Mouse (Mus musculus): ENCODE results near the gene Ccdc93.

The Ccdc93 gene

DNA sequence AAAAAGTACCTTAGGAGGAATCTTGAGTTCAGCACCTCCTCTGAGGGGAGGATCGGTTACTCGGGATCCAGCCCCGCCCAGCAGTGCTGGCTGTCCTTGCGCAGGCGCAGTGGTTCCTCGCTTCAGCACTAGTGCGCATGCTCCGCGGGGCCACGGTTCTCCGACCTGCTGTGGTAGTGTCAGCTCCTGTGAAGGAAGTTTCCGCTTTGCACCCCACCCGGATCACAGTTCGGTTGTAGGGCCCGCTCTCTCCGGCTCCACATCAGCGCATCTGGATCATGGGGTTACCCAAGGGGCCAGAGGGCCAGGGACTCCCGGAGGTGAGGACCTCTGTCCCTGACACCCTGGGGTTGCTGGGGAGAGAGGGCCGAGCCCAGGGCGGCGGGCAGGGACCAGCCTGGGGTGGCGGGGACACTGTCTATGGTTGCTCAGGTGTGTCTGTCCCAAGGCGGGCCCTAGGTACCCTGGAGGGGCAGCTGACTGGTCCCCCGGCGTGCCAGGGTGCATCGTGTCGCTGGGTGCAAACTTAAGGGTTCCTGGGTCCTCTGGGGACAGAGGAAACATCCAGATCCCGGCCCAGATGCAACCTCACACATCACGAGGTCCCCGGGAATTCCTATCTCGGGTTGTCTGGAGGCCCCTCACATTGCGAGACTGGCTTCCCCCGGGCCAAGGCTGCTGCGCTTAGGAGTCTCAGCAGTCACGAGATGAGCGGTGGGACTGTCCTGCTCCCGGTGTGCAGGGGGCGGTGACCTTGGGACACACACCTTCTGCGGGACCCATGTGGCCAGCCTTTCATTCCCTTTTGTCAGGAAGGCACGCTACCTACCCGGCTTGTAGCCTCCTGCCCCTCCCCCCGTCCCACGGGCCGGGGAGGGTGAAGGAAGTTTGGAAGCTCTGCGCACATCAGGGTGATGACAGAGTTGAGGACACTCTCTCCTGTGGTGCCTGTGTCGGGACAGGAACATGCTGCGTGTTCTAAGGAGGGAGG is at the start of gene Ccdc93:
Gene Ccdc93 (plus strand): TSS at position 112 of the 991 bp plus-strand sequence.
- peak; percentile 99 for DNase-seq (ENCODE audit: low spot score)

- no peak for DNase-seq (ENCODE audit: low spot score)
Observed at GRCm38 (mm10) chr1:121381562-121381961, 49.3 kb upstream of the Ccdc93 start.

DNA sequence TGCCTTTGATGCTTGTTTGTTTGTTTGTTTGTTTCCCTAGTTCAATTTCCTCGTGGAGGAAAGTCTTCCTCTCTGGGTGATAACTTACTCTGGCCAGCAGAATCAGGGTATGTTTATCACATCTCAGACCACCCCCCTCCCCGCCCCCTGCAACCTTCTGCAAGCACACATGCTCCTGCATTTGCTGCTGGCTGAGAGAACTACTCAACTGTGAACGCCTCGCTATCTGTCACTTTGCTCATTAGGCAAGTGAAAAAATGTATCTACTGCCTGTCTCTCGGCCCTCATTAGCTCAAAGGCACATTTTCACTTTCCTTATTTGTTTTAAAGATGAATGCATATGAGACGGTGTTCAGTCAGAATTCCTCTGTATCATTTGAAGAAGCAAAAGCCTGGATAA is 42.5 kb upstream of the Ccdc93 start:
- DNase-seq (ENCODE audit: low spot score): peak; percentile 57

GRCm38 (mm10) chr1:121388732-121389131 is 42.1 kb upstream of the Ccdc93 start:
- DNase-seq (ENCODE audit: low spot score): no peak

- DNase-seq (ENCODE audit: low spot score): peak; percentile 28
Observed at GRCm38 (mm10) chr1:121389574-121389973, 41.3 kb upstream of the Ccdc93 start.

GRCm38 (mm10) chr1:121390003-121390402 is 40.8 kb upstream of the Ccdc93 start:
- DNase-seq (ENCODE audit: low spot score): no peak

DNA sequence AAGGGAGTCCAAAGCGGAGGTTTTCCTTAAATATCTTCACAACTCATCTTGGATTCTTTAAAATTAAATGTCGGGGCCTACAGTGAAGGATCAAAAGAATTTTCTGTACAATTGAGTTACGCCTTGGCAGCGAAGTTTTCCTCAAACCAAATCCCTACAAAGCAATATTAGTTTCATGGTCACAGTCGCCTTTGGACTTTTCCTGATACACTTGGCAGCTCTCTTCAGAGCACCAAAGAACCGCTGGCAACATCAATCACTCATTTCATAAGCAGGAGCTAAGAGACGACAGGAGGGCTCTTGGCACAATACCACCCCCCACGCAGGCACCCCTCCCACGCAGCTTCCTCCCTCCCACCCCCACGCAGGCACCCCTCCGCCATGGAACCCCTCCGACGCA is 40.4 kb upstream of the Ccdc93 start:
- DNase-seq (ENCODE audit: low spot score): no peak

GRCm38 (mm10) chr1:121390855-121391254 is 40.0 kb upstream of the Ccdc93 start:
- peak; percentile 53 for DNase-seq (ENCODE audit: low spot score)

DNA sequence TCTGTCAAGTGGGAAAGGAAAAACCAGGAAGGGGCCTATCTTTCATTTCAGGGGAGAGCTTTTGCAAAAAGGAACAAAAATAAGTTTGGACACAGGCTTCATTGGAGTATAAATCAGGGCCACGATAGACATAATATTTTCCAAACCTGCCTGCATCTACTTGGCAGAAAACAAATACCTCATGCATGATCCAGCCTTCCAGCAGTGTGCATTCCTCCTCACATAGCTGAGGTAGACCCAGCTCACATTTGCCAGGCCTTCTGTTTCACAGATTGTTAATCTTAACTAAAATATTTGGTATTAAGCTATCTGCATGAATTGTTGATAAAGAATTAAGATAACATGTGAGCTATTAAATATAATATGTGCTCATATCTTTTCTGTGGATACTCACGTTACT is 37.7 kb upstream of the Ccdc93 start:
- DNase-seq (ENCODE audit: low spot score): no peak

- DNase-seq (ENCODE audit: low spot score): no peak
Observed at GRCm38 (mm10) chr1:121394764-121395163, 36.1 kb upstream of the Ccdc93 start.

DNA sequence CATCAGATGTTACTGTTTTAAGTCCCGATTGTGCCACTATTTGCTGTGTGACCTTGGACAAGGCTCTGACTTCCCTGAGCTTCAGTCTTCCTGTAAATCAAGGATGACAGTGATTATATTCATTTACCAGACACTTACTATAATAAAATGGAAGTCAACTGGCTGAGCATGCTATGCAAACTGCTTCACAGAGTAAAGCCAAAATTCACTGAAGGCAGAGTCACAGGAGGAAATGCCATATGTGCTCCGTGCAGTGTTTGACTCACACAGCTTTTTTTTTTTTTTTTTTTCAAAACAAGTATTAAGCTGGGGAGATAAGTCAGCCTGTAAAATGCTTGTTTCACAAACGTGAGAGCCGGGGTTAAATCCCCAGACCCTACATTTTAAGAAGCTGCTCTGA is 34.3 kb upstream of the Ccdc93 start:
- no peak for DNase-seq (ENCODE audit: low spot score)

GRCm38 (mm10) chr1:121398231-121398630 is 32.6 kb upstream of the Ccdc93 start:
- DNase-seq (ENCODE audit: low spot score): no peak

GRCm38 (mm10) chr1:121398986-121399881 is 31.6 kb upstream of the Ccdc93 start:
- DNase-seq (ENCODE audit: low spot score): no peak

- DNase-seq (ENCODE audit: low spot score): peak; percentile 73
Observed at GRCm38 (mm10) chr1:121400243-121400642, 30.6 kb upstream of the Ccdc93 start.

- peak; percentile 38 for DNase-seq (ENCODE audit: low spot score)
Observed at GRCm38 (mm10) chr1:121419084-121419483, 11.8 kb upstream of the Ccdc93 start.

- no peak for DNase-seq (ENCODE audit: low spot score)
Observed at GRCm38 (mm10) chr1:121419569-121420265, 11.1 kb upstream of the Ccdc93 start.

GRCm38 (mm10) chr1:121430183-121430937 is 489 bp upstream of the Ccdc93 start:
- DNase-seq (ENCODE audit: low spot score): no peak

DNA sequence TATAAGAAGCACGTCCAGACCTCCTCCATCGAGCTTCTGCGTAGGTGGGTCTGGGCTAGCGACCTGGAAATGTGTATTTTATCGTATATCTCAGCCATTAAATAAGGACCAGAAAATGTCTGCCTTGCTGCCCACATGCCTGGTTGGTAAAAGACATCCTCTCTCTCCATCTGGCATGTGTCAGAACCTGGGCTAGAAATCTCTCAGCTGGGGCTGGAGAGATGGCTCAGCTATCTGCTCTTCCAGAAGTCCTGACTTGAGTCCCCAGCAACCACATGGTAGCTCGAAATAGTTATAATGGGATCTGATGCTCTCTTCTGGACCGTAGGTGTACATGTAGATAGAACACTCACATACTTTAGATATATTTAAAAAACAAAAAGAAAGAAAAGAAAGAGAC is 5.1 kb downstream of the Ccdc93 start:
- no peak for DNase-seq (ENCODE audit: low spot score)

GRCm38 (mm10) chr1:121440535-121441381 is 9.9 kb downstream of the Ccdc93 start:
- DNase-seq (ENCODE audit: low spot score): peak; percentile 79

DNA sequence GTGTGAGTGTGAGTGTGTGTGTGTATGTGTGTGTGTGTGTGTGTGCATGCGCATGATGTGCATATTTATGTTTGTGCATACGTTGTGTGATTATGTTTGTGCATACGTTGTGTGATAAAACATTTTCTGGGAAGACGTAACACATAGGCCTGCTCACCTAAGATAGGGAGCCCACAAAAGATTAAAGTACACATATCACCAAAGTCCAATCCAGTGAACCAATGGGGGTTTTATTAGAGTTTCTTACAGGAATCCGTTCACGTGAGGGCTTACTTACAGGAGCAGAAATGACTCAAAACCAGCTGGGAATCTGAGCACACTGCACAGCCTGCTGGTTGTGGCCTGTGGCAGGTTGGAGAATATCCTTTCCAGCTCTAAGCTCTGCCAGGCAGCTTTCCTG is 13.3 kb downstream of the Ccdc93 start:
- no peak for DNase-seq (ENCODE audit: low spot score)

Measured in retina, embryonic 14.5 days (tissue).